Mouse (Mus musculus): Measurements from ENCODE around the gene Aox2.

GRCm38 (mm10) chr1:58311221-58311864, 33.2 kb downstream of the Aox2 start:
- TF ChIP-seq CTCF (IDR thresholded peaks at IDR 0.05; ENCODE audit: low read depth) (no peak), EP300 (IDR thresholded peaks at IDR 0.05; ENCODE audit: low read depth) (no peak)
